Mouse (Mus musculus) midbrain, embryonic 16.5 days (tissue): ENCODE measurements around the gene Auh. TPM values are rescaled to one million over a fixed set of nuclear protein-coding genes. Genes with fewer than 3 reads are reported as not detected.

Source experiments
- ATAC-seq: fragments of 200-750 bp; cut with Nextera tagmentation; 2 replicates; pipeline ENCODE4 v1.8.0; 2017; ENCODE audit warnings: moderate TSS enrichment
- H3K27ac ChIP-seq: fragments of 300-500 bp; sonication (generic); 2 replicates; pipeline ENCODE4 v1.5.1; 2014; ENCODE audit warnings: mild to moderate bottlenecking, low read length, mixed read lengths
- H3K27me3 ChIP-seq: fragments of 300-500 bp; sonication (generic); 2 replicates; pipeline ENCODE4 v1.6.1; 2014; ENCODE audit warnings: low read depth, low read length, mixed read lengths; ENCODE audit not compliant: control insufficient read depth, insufficient read depth
- H3K36me3 ChIP-seq: fragments of 300-500 bp; sonication (generic); 2 replicates; pipeline ENCODE4 v1.6.1; 2014; ENCODE audit warnings: mild to moderate bottlenecking, low read length, moderate library complexity, mixed read lengths; ENCODE audit not compliant: control insufficient read depth, insufficient read depth
- H3K4me1 ChIP-seq: fragments of 300-500 bp; sonication (generic); 2 replicates; pipeline ENCODE4 v1.6.1; 2014; ENCODE audit warnings: mild to moderate bottlenecking, low read length, mixed read lengths; ENCODE audit not compliant: control insufficient read depth, insufficient read depth
- H3K4me2 ChIP-seq: fragments of 300-500 bp; sonication (generic); 2 replicates; pipeline ENCODE4 v1.6.1; 2014; ENCODE audit warnings: mild to moderate bottlenecking, low read length, mixed read lengths
- H3K4me3 ChIP-seq: fragments of 300-500 bp; sonication (generic); 2 replicates; pipeline ENCODE4 v1.5.1; 2014; ENCODE audit warnings: low read depth, mild to moderate bottlenecking, low read length, moderate library complexity, mixed read lengths
- H3K9ac ChIP-seq: fragments of 300-500 bp; sonication (generic); 2 replicates; pipeline ENCODE4 v1.6.1; 2014; ENCODE audit warnings: low read depth, low read length, mixed read lengths
- H3K9me3 ChIP-seq: fragments of 300-500 bp; sonication (generic); replicated peaks from 2 replicates; pipeline ENCODE4 v1.6.1; 2014; ENCODE audit warnings: mild to moderate bottlenecking, low read length, mixed read lengths; ENCODE audit not compliant: control insufficient read depth, poor library complexity, severe bottlenecking
- WGBS: fragments of 180-500 bp; shearing (Covaris S2); extraction: QIAGEN DNeasy Blood & Tissue Kit; methylation state at CpG from one replicate; pipeline ENCODE4 v1.1.7; 2014; 5-methylcytosine and 5-hydroxymethylcytosine counted together
- polyA plus RNA-seq: library from polyadenylated mRNA; unstranded; fragments of >200 nt; fragmentation: Nextera tagmentation; extraction: Ambion mirVana; gene quantifications from 2 replicates; pipeline ENCODE4 v1.2.1, GENCODE M21; 2015

The Auh gene
- polyA plus RNA-seq, 1 experiment from 2014 or later: 59.6 TPM

GRCm38 (mm10) chr13:52794232-52794631, 135.2 kb downstream of the Auh start:
- no peaks in the 10 kb centered on the region for H3K4me1 ChIP-seq
- no peaks in the 10 kb centered on the region for H3K27me3 ChIP-seq
- H3K9me3 ChIP-seq: no peaks in the 10 kb centered on the region
- no peak for ATAC-seq
- WGBS: 95% methylated on average over 4 of the region's 4 CpGs
- no peak overlapping the region for H3K4me2 ChIP-seq
- no peak overlapping the region for H3K4me3 ChIP-seq
- no peak overlapping the region for H3K9ac ChIP-seq
- no peak overlapping the region for H3K27ac ChIP-seq
- H3K36me3 ChIP-seq: no peaks in the 10 kb centered on the region

DNA sequence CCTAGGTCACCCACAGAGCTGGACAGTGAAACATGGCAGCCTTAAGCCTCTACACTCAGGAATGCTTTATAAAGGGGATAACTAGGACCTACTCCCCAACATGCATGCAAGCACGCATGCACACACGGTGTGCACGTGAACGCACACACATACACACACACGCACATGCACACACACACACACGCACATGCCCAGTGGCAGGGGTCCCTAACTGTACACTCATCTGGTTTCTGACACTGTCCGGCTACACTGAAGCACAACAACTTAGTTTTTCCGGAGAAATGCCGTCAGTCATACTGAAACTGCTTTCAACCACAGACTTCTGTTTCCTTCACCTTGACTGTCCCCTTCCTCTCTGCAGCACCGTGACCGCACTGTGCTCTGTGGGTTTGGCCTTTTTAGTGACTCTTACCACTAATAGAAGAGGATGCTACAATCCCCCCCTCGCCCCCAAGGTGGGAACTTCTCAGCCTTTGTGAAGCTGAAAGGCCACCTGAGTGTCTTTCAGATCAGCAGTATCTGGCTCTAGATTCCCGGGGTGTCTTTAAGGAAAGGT, 136.0 kb downstream of the Auh start:
- H3K27me3 ChIP-seq: no peaks in the 10 kb centered on the region
- H3K36me3 ChIP-seq: no peaks in the 10 kb centered on the region
- 93% methylated on average over 13 of the region's 13 CpGs for WGBS
- no peak overlapping the region for H3K4me2 ChIP-seq
- no peak for ATAC-seq
- H3K4me3 ChIP-seq: no peak overlapping the region
- no peaks in the 10 kb centered on the region for H3K9me3 ChIP-seq
- H3K9ac ChIP-seq: no peak overlapping the region
- no peak overlapping the region for H3K27ac ChIP-seq
- no peaks in the 10 kb centered on the region for H3K4me1 ChIP-seq

DNA sequence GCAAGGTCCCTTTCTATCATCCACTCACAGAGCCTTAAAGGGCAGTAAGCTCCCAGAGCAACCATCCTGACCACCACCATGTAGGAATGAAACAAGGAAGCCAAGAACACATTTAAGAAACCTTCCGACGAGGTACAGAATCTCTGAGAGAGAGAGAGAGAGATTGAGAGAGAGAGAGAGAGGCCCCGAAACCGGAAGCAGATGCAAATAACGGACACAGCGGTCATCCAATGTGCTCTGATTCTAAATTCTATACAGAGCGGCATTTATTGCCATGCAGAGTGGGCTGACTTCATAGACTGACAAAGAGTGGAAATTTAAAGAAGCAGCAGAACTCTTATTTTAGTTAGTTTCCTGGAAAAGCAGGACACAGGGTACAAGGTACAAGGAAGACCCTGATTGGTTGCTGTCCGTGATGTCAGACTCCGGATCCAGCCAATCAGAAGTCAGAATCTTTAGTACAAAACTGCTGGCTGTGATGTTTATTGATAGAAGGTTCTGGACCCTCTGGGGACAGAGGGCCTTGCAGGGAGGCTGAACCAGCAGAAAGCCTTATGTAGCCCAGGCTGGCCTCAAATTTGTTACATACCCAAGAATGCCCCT, 137.1 kb downstream of the Auh start:
- Histone ChIP-seq H3K36me3 (no peaks in the 10 kb centered on the region), H3K27me3 (no peaks in the 10 kb centered on the region), H3K9me3 (no peaks in the 10 kb centered on the region), H3K4me3 (no peak overlapping the region), H3K27ac (no peak overlapping the region), H3K4me2 (no peak overlapping the region), H3K4me1 (no peaks in the 10 kb centered on the region), H3K9ac (no peak overlapping the region)
- ATAC-seq: no peak
- 94% methylated on average over 9 of the region's 9 CpGs for WGBS

DNA sequence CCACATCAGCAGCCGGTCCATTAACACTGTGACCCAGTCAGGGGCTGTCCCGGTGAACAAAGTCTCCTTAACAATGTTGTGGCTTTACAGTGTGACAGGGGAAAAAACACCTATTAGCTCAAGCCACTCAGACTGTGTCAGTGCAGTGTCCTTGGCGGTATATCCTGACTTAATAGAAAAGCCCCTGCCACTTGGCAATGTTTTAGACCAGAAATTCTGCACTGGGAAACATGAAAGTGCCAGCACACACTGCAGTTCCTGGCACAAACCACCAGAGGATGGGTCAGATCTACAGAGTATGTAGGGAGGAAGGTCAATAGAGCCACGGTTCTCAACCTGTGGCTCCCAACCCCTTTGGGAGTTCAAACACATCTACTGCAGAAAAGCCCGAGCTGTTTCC, 138.6 kb downstream of the Auh start:
- Histone ChIP-seq H3K27ac (no peak overlapping the region), H3K36me3 (no peaks in the 10 kb centered on the region), H3K27me3 (no peaks in the 10 kb centered on the region), H3K4me1 (no peaks in the 10 kb centered on the region), H3K4me2 (no peak overlapping the region), H3K4me3 (no peak overlapping the region), H3K9me3 (no peaks in the 10 kb centered on the region), H3K9ac (no peak overlapping the region)
- ATAC-seq: no peak
- WGBS: 75% methylated on average over 5 of the region's 5 CpGs

Other genes starting within 250 kb of the Auh start
- 46.5 and 47.0 TPM in 2 replicates for gene Nfil3, start 51.4 kb upstream of the Auh start, polyA plus RNA-seq